25 mouse cellular contexts compared by ENCODE assay signal in the genomic region with DNA sequence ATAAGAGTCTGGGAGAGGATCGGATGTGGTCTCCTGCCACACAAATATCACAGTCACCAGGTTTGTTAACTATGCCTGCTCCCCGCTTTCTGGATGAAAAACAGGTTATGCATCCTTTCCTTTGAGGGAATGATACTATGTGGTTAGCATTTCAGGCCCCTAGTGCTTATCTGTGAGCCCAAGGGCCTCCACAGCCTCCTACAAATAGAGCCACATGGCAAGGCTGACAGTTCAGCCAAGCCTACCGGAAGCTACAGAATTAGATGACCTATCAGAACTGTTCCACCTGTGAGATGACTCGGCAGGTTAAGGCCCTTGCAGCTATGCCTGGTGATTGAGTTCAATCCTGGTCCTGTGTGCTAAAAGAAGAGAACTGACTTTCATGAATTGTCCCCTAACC.
"Had no signal": no experiment of that assay in that cellular context is flagged by ENCODE, and none has a peak within 500 bp of the region (broad histone marks: within the 10 kb centered on the region; RNA-seq: fewer than 3 reads in every experiment).

No protein-coding gene starts in this region.

- DNase-seq: gastrocnemius, adult 2 months; gastrocnemius, postnatal 10 days; gastrocnemius, postnatal 25 days; heart, adult 18-20 months; heart, postnatal 10 days; heart, postnatal 4 days; kidney, adult 18-20 months; kidney, adult 8-10 months; kidney, postnatal 14 days; kidney, postnatal 36 days; layer of hippocampus, adult 9-11 months; layer of hippocampus, postnatal 36 days; left cerebral cortex, postnatal 4 days had no signal

- H3K9me3 ChIP-seq: heart, embryonic 10.5 days; hindbrain, embryonic 10.5 days; hindbrain, embryonic 12.5 days; intestine, embryonic 15.5 days; limb, embryonic 13.5 days; limb, embryonic 15.5 days had no signal

- H3K9ac ChIP-seq: heart, embryonic 12.5 days; hindbrain, embryonic 12.5 days; hindbrain, embryonic 14.5 days; intestine, embryonic 15.5 days; limb, embryonic 13.5 days; limb, embryonic 15.5 days had no signal

- H3K4me2 ChIP-seq: heart, embryonic 12.5 days; hindbrain, embryonic 12.5 days; hindbrain, embryonic 14.5 days; intestine, embryonic 15.5 days; limb, embryonic 13.5 days; limb, embryonic 15.5 days had no signal

- H3K27me3 ChIP-seq: heart, embryonic 12.5 days; hindbrain, embryonic 12.5 days; intestine, embryonic 15.5 days; limb, embryonic 13.5 days; limb, embryonic 15.5 days had no signal

- H3K36me3 ChIP-seq: heart, embryonic 10.5 days; heart, embryonic 12.5 days; hindbrain, embryonic 10.5 days; hindbrain, embryonic 12.5 days; intestine, embryonic 15.5 days; limb, embryonic 13.5 days; limb, embryonic 15.5 days had no signal

- H3K4me1 ChIP-seq: heart, embryonic 10.5 days; heart, embryonic 12.5 days; intestine, embryonic 15.5 days; limb, embryonic 13.5 days; limb, embryonic 15.5 days had no signal

- H3K27ac ChIP-seq: gastrocnemius, adult 2 months; heart, embryonic 10.5 days; hindbrain, embryonic 10.5 days; hindbrain, embryonic 12.5 days; hindbrain, embryonic 14.5 days; intestine, embryonic 15.5 days; kidney, postnatal 0 days; limb, embryonic 13.5 days; limb, embryonic 15.5 days had no signal

- H3K4me3 ChIP-seq: gastrocnemius, adult 2 months; heart, embryonic 10.5 days; heart, embryonic 12.5 days; hindbrain, embryonic 10.5 days; hindbrain, embryonic 12.5 days; intestine, embryonic 15.5 days; limb, embryonic 13.5 days; limb, embryonic 15.5 days had no signal

- ATAC-seq: hindbrain, embryonic 16.5 days; inflammation-experienced regulatory T-cells, adult 6 months; intestine, embryonic 15.5 days; intestine, postnatal 0 days had no signal
